Mouse (Mus musculus): ENCODE results near the gene Dennd1b. TPM values are rescaled to one million over a fixed set of nuclear protein-coding genes. Genes with fewer than 3 reads are reported as not detected.

Dennd1b gene
- total and polyA plus RNA-seq, 2 experiments = 3.2 to 16.5 TPM

DNA sequence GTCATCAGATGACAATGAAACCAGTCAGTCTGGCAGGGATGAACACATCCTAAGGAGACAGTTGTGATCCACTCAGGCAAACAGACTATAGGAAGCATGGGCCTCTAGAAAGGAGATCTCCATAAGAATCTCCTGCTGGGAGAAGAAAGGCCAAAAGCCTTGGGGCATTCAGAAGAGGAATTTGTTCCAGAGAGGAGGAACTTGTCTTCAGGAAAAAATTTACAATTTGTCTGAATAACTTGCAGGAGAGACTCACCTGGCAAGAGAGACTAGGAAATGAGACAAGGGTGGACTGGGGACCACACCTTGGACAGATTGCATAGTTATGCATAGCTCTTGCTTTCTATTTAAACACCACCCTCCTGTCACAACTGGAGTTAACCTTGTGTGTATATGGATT is 6.7 kb upstream of the Dennd1b start:
- Histone ChIP-seq H3K4me3 (ENCODE audit: insufficient read depth, low read depth, low read length) (no peak overlapping the region), H3K4me1 (ENCODE audit: control insufficient read depth, insufficient read depth, low read length) (no peaks in the 10 kb centered on the region), H3K36me3 (ENCODE audit: control insufficient read depth, insufficient read depth, low read length) (no peaks in the 10 kb centered on the region), H3K27ac (replicated peaks; ENCODE audit: insufficient read depth, low read depth, low read length) (no peak overlapping the region), H3K27me3 (ENCODE audit: control insufficient read depth, insufficient read depth, low read length) (no peaks in the 10 kb centered on the region), H3K9ac (ENCODE audit: low read depth, low read length) (no peak overlapping the region), H3K79me2 (ENCODE audit: control insufficient read depth, insufficient read depth, low read length) (no peaks in the 10 kb centered on the region)
- no peak for DNase-seq (ENCODE audit: extremely low read depth, low read depth, low spot score)
- TF ChIP-seq POLR2A (IDR thresholded peaks at IDR 0.05; ENCODE audit: extremely low read depth, insufficient read depth, low read length) (no peak), CTCF (IDR thresholded peaks at IDR 0.05; ENCODE audit: low read depth, low read length) (no peak)

DNA sequence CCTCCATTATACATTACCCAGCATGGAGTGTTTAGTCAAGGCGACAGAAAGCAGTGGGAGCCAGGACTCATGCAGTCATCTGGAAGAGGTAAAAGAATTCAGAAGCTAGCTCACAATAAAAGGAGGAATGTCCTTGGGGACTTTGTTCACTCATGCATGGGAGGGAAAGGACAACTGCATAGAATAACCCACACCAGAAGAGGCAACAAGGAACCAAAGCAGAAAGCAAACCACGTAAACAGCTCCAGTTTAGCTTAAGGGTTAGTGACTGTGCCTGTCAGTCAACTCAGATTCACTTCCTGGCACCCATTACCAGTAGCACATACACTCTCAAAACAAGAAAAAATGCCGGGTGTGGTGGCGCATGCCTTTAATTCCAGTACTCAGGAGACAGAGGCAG is 6.1 kb upstream of the Dennd1b start:
- TF ChIP-seq CTCF (IDR thresholded peaks at IDR 0.05; ENCODE audit: low read depth, low read length) = no peak
- TF ChIP-seq POLR2A (IDR thresholded peaks at IDR 0.05; ENCODE audit: extremely low read depth, insufficient read depth, low read length) = no peak
- Histone ChIP-seq H3K4me1 (ENCODE audit: control insufficient read depth, insufficient read depth, low read length) (no peaks in the 10 kb centered on the region), H3K27me3 (ENCODE audit: control insufficient read depth, insufficient read depth, low read length) (no peaks in the 10 kb centered on the region), H3K4me3 (ENCODE audit: insufficient read depth, low read depth, low read length) (no peak overlapping the region), H3K79me2 (ENCODE audit: control insufficient read depth, insufficient read depth, low read length) (no peaks in the 10 kb centered on the region), H3K27ac (replicated peaks; ENCODE audit: insufficient read depth, low read depth, low read length) (no peak overlapping the region), H3K36me3 (ENCODE audit: control insufficient read depth, insufficient read depth, low read length) (no peaks in the 10 kb centered on the region), H3K9ac (ENCODE audit: low read depth, low read length) (no peak overlapping the region)
- WGBS = 85% methylated on average over 4 of the region's 4 CpGs
- DNase-seq (ENCODE audit: extremely low read depth, low read depth, low spot score) = no peak

DNA sequence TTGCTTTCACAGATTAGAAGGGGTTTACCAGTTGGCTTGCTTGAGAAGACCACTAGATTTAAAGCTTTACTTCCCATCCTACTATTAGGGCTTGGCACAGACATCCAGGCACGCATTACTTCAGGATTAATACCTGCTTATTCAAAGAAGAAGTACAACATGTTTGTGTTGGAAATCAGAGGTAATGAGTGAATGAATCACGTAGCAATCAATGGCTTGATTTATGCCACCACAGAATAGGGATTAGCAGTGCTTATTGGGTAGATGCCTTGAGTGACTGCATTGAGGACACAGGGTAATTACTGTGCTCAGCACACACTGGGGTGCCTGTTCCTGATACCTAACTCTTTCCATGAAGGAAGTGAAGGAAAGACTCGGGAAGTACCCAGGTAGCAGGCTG is 4.4 kb upstream of the Dennd1b start:
- no peak for DNase-seq (ENCODE audit: extremely low read depth, low read depth, low spot score)
- no peaks in the 10 kb centered on the region for H3K36me3 ChIP-seq (ENCODE audit: control insufficient read depth, insufficient read depth, low read length)
- H3K27ac ChIP-seq (replicated peaks; ENCODE audit: insufficient read depth, low read depth, low read length) = no peak overlapping the region
- no peaks in the 10 kb centered on the region for H3K27me3 ChIP-seq (ENCODE audit: control insufficient read depth, insufficient read depth, low read length)
- H3K4me3 ChIP-seq (ENCODE audit: insufficient read depth, low read depth, low read length) = no peak overlapping the region
- TF ChIP-seq CTCF (IDR thresholded peaks at IDR 0.05; ENCODE audit: low read depth, low read length) (no peak), POLR2A (IDR thresholded peaks at IDR 0.05; ENCODE audit: extremely low read depth, insufficient read depth, low read length) (no peak)
- peaks cover 1% of the 10 kb centered on the region; the same call in 1 of the 2 replicates for H3K4me1 ChIP-seq (ENCODE audit: control insufficient read depth, insufficient read depth, low read length)
- no peaks in the 10 kb centered on the region for H3K79me2 ChIP-seq (ENCODE audit: control insufficient read depth, insufficient read depth, low read length)
- WGBS = 92% methylated on average over 3 of the region's 3 CpGs
- H3K9ac ChIP-seq (ENCODE audit: low read depth, low read length) = no peak overlapping the region

DNA sequence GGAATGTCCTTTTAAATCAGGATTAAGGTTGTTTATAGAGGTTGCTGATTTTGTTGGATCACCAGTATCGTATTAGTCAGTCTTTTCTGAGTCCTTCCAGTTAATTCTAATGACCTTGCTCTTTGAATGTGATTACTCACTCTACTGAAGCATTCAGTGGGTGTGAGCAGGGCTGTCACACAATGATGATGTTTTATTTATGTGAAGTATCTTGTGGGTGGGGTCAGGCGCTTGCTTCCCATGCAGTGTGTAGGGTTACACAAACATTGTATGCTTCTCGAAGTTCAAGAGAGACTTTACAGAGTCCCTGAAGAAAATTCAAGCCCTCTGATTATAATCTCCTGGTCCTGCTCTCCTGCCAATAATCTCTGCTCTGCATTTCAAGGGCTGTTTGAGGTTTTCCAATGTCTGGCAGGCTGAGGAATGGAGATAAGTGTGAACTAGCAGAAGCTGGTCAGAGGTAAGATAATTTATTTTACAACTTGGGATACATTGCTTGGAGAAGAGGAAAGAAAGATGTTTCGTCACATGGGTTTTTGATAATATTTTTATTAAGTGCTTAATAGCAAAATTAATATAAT is 3.2 kb upstream of the Dennd1b start:
- Histone ChIP-seq H3K79me2 (ENCODE audit: control insufficient read depth, insufficient read depth, low read length) (peaks cover 3% of the 10 kb centered on the region; the same call in 1 of the 2 replicates), H3K4me1 (ENCODE audit: control insufficient read depth, insufficient read depth, low read length) (peaks cover 4% of the 10 kb centered on the region), H3K4me3 (ENCODE audit: insufficient read depth, low read depth, low read length) (no peak overlapping the region), H3K9ac (ENCODE audit: low read depth, low read length) (no peak overlapping the region), H3K27ac (replicated peaks; ENCODE audit: insufficient read depth, low read depth, low read length) (no peak overlapping the region), H3K36me3 (ENCODE audit: control insufficient read depth, insufficient read depth, low read length) (no peaks in the 10 kb centered on the region), H3K27me3 (ENCODE audit: control insufficient read depth, insufficient read depth, low read length) (no peaks in the 10 kb centered on the region)
- WGBS = 75% methylated on average over 4 of the region's 4 CpGs
- DNase-seq (ENCODE audit: extremely low read depth, low read depth, low spot score) = no peak
- TF ChIP-seq POLR2A (IDR thresholded peaks at IDR 0.05; ENCODE audit: extremely low read depth, insufficient read depth, low read length) (no peak), CTCF (IDR thresholded peaks at IDR 0.05; ENCODE audit: low read depth, low read length) (no peak)

DNA sequence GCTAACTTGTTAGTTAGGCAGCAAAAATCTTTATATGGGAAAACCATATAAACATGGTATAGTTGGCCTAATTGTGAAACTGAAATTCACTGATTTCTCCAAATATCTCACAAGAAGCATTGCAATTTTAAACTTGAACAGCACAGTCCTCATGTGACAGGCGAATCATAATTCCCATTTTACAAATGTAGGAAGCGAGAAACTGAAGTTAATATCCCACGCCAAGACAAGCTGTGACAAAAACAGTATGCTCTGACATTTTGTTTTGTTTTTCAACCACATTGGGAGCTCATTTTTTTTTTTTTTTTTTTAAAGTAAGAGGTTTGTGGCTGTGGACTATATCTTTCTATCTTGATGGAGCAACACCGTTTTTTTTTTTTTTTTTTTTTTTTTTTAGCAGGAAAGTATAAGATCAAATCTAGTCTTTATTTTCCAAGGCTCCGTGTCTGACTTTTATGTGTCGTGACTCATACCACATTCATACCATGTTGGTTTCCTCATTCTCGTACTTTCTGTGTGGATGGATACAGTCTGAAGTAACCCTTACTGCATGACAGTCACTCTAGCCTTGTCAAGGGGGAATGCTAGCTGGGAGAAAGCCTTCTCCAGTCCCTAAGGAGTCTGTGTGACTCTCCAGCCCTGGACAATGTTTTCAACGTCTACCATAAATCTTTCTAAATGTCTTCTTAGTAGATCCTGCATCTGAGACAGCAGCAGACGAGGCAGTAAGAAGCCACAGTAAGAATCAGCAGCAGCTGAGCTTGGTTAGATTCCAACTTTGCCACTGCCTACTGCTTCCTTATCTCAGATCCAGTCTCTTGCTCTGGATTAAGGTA is 751 bp upstream of the Dennd1b start:
- peaks cover 10% of the 10 kb centered on the region; the same call in 1 of the 2 replicates for H3K79me2 ChIP-seq (ENCODE audit: control insufficient read depth, insufficient read depth, low read length)
- H3K9ac ChIP-seq (ENCODE audit: low read depth, low read length) = peak overlapping the region; percentile 99
- H3K36me3 ChIP-seq (ENCODE audit: control insufficient read depth, insufficient read depth, low read length) = peaks cover 12% of the 10 kb centered on the region
- peak; percentile 30 for DNase-seq (ENCODE audit: extremely low read depth, low read depth, low spot score)
- peak overlapping the region; percentile 70; the same call in 1 of the 2 replicates for H3K27ac ChIP-seq (replicated peaks; ENCODE audit: insufficient read depth, low read depth, low read length)
- TF ChIP-seq CTCF (IDR thresholded peaks at IDR 0.05; ENCODE audit: low read depth, low read length) (no peak), POLR2A (IDR thresholded peaks at IDR 0.05; ENCODE audit: extremely low read depth, insufficient read depth, low read length) (no peak)
- 57% methylated on average over 9 of the region's 9 CpGs for WGBS
- H3K4me1 ChIP-seq (ENCODE audit: control insufficient read depth, insufficient read depth, low read length) = peaks cover 9% of the 10 kb centered on the region
- H3K27me3 ChIP-seq (ENCODE audit: control insufficient read depth, insufficient read depth, low read length) = no peaks in the 10 kb centered on the region
- H3K4me3 ChIP-seq (ENCODE audit: insufficient read depth, low read depth, low read length) = peak overlapping the region; percentile 91
